Mouse (Mus musculus) heart, embryonic 12.5 days (tissue): Measurements from ENCODE around the gene Prpsap1. TPM values are rescaled to one million over a fixed set of nuclear protein-coding genes. Genes with fewer than 3 reads are reported as not detected.
"Not testable (repeated sequence)": the region's sequence is repeated elsewhere in the genome, so short reads cannot be mapped to it uniquely, and the experiment has no call there.

Experiments
- ATAC-seq: fragments of 200-750 bp; cut with Nextera tagmentation; 2 replicates; pipeline ENCODE4 v1.8.0; 2017; ENCODE audit warnings: moderate TSS enrichment, moderate library complexity; ENCODE audit not compliant: insufficient number of reproducible peaks, low FRiP score
- H3K27ac ChIP-seq: fragments of 300-500 bp; sonication (generic); 2 replicates; pipeline ENCODE4 v1.5.1; 2016; ENCODE audit warnings: mild to moderate bottlenecking, moderate library complexity; ENCODE audit not compliant: poor library complexity, severe bottlenecking
- H3K27me3 ChIP-seq: fragments of 300-500 bp; sonication (generic); replicated peaks from 2 replicates; pipeline ENCODE4 v1.6.1; 2016; ENCODE audit warnings: mild to moderate bottlenecking, moderate library complexity
- H3K36me3 ChIP-seq: fragments of 300-500 bp; sonication (generic); 2 replicates; pipeline ENCODE4 v1.6.1; 2016; ENCODE audit warnings: mild to moderate bottlenecking, moderate library complexity
- H3K4me1 ChIP-seq: fragments of 300-500 bp; sonication (generic); replicated peaks from 2 replicates; pipeline ENCODE4 v1.6.1; 2016; ENCODE audit warnings: mild to moderate bottlenecking
- H3K4me2 ChIP-seq: fragments of 300-500 bp; sonication (generic); 2 replicates; pipeline ENCODE4 v1.6.1; 2016; ENCODE audit warnings: mild to moderate bottlenecking, moderate library complexity
- H3K4me3 ChIP-seq: fragments of 300-500 bp; sonication (generic); 2 replicates; pipeline ENCODE4 v1.5.1; 2016; ENCODE audit warnings: mild to moderate bottlenecking
- H3K9ac ChIP-seq: fragments of 300-500 bp; sonication (generic); 2 replicates; pipeline ENCODE4 v1.6.1; 2016; ENCODE audit warnings: mild to moderate bottlenecking, moderate library complexity
- H3K9me3 ChIP-seq: fragments of 300-500 bp; sonication (generic); replicated peaks from 2 replicates; pipeline ENCODE4 v1.6.1; 2016; ENCODE audit warnings: mild to moderate bottlenecking, moderate library complexity
- WGBS: fragments of 180-500 bp; shearing (Covaris S2); methylation state at CpG from one replicate; pipeline ENCODE4 v1.1.7; 2016; 5-methylcytosine and 5-hydroxymethylcytosine counted together
- polyA plus RNA-seq: library from polyadenylated mRNA; unstranded; fragments of >200 nt; fragmentation: Nextera tagmentation; extraction: Ambion mirVana; gene quantifications from 2 replicates; pipeline ENCODE4 v1.2.1, GENCODE M21; 2016

Prpsap1 gene
- polyA plus RNA-seq, 1 experiment from 2014 or later: 94.8 TPM

GRCm38 (mm10) chr11:116468338-116468737, 25.7 kb downstream of the Prpsap1 start:
- peaks cover 11% of the 10 kb centered on the region; the same call in 1 of the 2 replicates for H3K4me1 ChIP-seq
- not testable (repeated sequence) for H3K4me3 ChIP-seq, ATAC-seq, H3K27ac ChIP-seq, H3K27me3 ChIP-seq, H3K4me2 ChIP-seq, H3K9ac ChIP-seq, H3K9me3 ChIP-seq
- peaks cover 38% of the 10 kb centered on the region for H3K36me3 ChIP-seq
- WGBS: 83% methylated on average over 3 of the region's 3 CpGs

DNA sequence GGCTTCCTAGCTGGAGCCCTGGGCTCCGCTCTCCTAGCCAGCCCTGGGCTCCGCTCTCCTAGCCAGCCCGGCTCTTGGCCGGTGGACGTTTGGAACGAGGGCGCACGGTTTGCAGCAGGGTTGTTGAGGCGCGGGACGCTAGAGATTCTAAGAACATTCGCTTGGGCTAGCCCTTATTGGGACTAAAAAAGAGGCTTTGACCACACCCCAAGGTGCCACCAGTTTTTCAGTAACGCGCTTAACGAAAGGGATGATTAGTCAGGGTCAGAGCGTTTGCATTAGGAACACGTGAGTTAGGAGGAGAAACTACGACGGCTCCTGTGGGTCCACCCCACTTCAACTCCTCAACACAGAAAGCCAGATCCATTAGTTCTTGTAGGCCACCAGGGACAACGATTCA, 27.9 kb downstream of the Prpsap1 start, which contains the start of gene Qrich2:
Gene Qrich2 (minus strand): TSS at position 101 of the 400 bp plus-strand sequence.
- H3K4me2 ChIP-seq: no peak within 1 kb of the TSS
- no peak within 1 kb of the TSS for H3K9ac ChIP-seq
- H3K27me3 ChIP-seq: 0 out of 2 replicates have a peak, but pooled peaks cover 6% of the 10 kb centered on the region
- peaks cover 8% of the 10 kb centered on the region; the same call in 1 of the 2 replicates for H3K4me1 ChIP-seq
- 58% methylated on average over 20 of the region's 20 CpGs for WGBS
- no peak within 1 kb of the TSS for H3K4me3 ChIP-seq
- peaks cover 16% of the 10 kb centered on the region for H3K36me3 ChIP-seq
- no peaks in the 10 kb centered on the region for H3K9me3 ChIP-seq
- no peak for ATAC-seq
- H3K27ac ChIP-seq: no peak within 1 kb of the TSS

GRCm38 (mm10) chr11:116463833-116464232, 30.2 kb downstream of the Prpsap1 start:
- WGBS: 3% methylated on average over 2 of the region's 2 CpGs
- H3K27ac ChIP-seq: no peak overlapping the region

DNA sequence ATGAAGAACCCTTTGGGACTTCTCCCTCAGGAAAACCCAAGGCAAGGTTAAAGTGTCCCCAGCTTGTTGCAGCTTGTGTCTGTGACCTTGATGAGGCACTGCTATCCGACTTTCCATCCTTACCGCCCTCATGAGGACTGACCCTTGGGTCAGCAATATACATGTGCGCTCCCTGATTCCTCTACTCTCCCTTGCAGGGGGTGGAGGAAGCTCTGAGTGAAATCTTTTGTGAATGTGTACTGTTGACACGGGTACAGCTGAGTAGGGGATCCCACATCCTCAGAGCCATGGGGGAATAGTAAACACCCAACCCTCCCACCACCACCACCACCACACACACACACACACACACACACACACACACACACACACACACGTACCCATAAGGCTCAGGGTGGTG, 30.7 kb downstream of the Prpsap1 start:
- peak; percentile 22; the same call in 1 of the 2 replicates for ATAC-seq
- Histone ChIP-seq H3K36me3 (no peaks in the 10 kb centered on the region), H3K27me3 (0 out of 2 replicates have a peak, but pooled peaks cover 6% of the 10 kb centered on the region), H3K9me3 (no peaks in the 10 kb centered on the region), H3K4me3 (no peak overlapping the region), H3K4me1 (peaks cover 5% of the 10 kb centered on the region; the same call in 1 of the 2 replicates), H3K4me2 (no peak overlapping the region), H3K9ac (no peak overlapping the region), H3K27ac (no peak overlapping the region)
- WGBS: 62% methylated on average over 5 of the region's 5 CpGs

More at GRCm38 (mm10) chr11:116463833-116464232, 30.2 kb downstream of the Prpsap1 start:
- no peak overlapping the region for H3K4me3 ChIP-seq
- 0 out of 2 replicates have a peak, but pooled peaks cover 6% of the 10 kb centered on the region for H3K27me3 ChIP-seq
- H3K4me1 ChIP-seq: peaks cover 5% of the 10 kb centered on the region; the same call in 1 of the 2 replicates
- no peak overlapping the region for H3K9ac ChIP-seq
- H3K4me2 ChIP-seq: no peak overlapping the region
- no peaks in the 10 kb centered on the region for H3K36me3 ChIP-seq
- H3K9me3 ChIP-seq: no peaks in the 10 kb centered on the region
- peak; percentile 79 for ATAC-seq

DNA sequence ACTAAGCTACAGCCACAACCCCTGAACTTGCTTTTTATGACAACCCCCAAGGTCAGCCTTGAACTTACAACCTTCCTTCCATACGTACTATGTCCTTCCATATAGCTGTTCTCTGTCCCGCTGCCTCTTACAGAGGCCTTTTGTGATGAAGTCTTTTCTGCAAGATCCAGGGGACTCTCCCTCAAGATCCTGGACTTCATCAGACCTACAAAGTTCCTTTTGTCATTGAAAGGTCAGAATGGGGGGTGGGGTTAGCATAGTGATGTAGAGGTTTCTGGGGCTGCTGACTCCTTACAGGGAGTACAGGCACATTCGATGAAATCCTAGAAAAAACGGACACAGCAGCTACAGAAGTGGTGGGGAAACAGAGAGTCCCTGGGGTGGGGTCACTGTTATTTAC, 34.2 kb downstream of the Prpsap1 start:
- WGBS: 53% methylated on average over 4 of the region's 4 CpGs
- peaks cover 10% of the 10 kb centered on the region for H3K27me3 ChIP-seq
- ATAC-seq: no peak

DNA sequence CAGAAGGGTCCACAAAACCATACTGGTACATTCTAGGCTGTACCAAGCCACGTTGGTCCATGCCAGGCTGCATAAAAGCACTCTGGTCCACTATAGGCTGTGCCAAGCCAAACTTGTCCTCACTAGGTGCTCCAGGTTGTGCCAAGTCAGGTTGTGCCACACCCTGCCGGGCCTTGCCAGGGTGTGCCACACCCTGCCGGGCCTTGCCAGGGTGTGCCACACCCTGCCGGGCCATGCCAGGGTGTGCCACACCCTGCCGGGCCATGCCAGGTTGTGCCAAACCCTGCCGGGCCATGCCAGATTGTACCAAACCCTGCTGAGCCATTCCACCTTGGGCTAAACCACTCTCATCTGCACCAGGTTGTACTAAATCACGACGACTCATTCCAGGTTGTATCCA, 37.8 kb downstream of the Prpsap1 start:
- Histone ChIP-seq H3K4me3 (no peak overlapping the region), H3K27ac (no peak overlapping the region), H3K4me1 (no peaks in the 10 kb centered on the region), H3K36me3 (no peaks in the 10 kb centered on the region), H3K4me2 (no peak overlapping the region), H3K27me3 (peaks cover 21% of the 10 kb centered on the region), H3K9me3 (no peaks in the 10 kb centered on the region), H3K9ac (no peak overlapping the region)
- no peak for ATAC-seq
- WGBS: 70% methylated on average over 8 of the region's 8 CpGs

More for the DNA sequence above, 34.2 kb downstream of the Prpsap1 start:
- no peaks in the 10 kb centered on the region for H3K9me3 ChIP-seq
- no peak overlapping the region for H3K4me3 ChIP-seq
- H3K36me3 ChIP-seq: no peaks in the 10 kb centered on the region
- H3K27ac ChIP-seq: no peak overlapping the region
- no peak overlapping the region for H3K9ac ChIP-seq
- peaks cover 5% of the 10 kb centered on the region; the same call in 1 of the 2 replicates for H3K4me1 ChIP-seq
- no peak overlapping the region for H3K4me2 ChIP-seq

GRCm38 (mm10) chr11:116453889-116454288, 40.1 kb downstream of the Prpsap1 start:
- Histone ChIP-seq H3K4me1 (no peaks in the 10 kb centered on the region), H3K4me2 (no peak overlapping the region), H3K27ac (no peak overlapping the region), H3K36me3 (no peaks in the 10 kb centered on the region), H3K9me3 (peaks cover 13% of the 10 kb centered on the region), H3K27me3 (peaks cover 21% of the 10 kb centered on the region), H3K9ac (no peak overlapping the region), H3K4me3 (no peak overlapping the region)
- 80% methylated on average over 10 of the region's 10 CpGs for WGBS
- no peak for ATAC-seq

- peaks cover 35% of the 10 kb centered on the region for H3K27me3 ChIP-seq
- peaks cover 13% of the 10 kb centered on the region for H3K9me3 ChIP-seq
- no peak for ATAC-seq
- H3K36me3 ChIP-seq: no peaks in the 10 kb centered on the region
- H3K4me3 ChIP-seq: no peak overlapping the region
- 92% methylated on average over 3 of the region's 3 CpGs for WGBS
- H3K4me2 ChIP-seq: no peak overlapping the region
- no peak overlapping the region for H3K9ac ChIP-seq
- H3K27ac ChIP-seq: no peak overlapping the region
- H3K4me1 ChIP-seq: peaks cover 9% of the 10 kb centered on the region
Measured at GRCm38 (mm10) chr11:116449341-116449740, 44.7 kb downstream of the Prpsap1 start.

DNA sequence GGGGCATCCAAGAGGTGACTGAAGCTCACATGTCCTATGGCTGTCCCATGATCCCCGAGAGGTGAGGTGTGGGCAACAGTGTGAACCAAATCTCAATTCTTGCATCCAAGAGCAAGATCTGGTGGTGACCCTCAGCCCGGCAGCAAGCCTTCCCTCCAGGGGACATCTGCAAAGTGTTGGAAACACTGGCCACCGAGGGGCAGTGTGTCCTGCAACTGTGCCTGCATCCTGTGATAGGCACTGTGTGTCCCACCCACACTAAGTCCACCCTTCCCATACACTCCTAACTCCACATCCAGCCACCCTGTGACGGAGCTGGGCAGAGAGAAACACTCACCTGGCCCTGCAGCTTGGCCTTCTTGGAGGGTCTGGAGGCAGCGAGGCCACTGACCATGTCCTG, 46.2 kb downstream of the Prpsap1 start:
- peaks cover 9% of the 10 kb centered on the region for H3K4me1 ChIP-seq
- no peak overlapping the region for H3K9ac ChIP-seq
- no peak overlapping the region for H3K4me2 ChIP-seq
- 59% methylated on average over 5 of the region's 5 CpGs for WGBS
- H3K36me3 ChIP-seq: no peaks in the 10 kb centered on the region
- H3K27ac ChIP-seq: no peak overlapping the region
- H3K9me3 ChIP-seq: peaks cover 13% of the 10 kb centered on the region
- no peak overlapping the region for H3K4me3 ChIP-seq
- H3K27me3 ChIP-seq: peaks cover 26% of the 10 kb centered on the region
- ATAC-seq: no peak

DNA sequence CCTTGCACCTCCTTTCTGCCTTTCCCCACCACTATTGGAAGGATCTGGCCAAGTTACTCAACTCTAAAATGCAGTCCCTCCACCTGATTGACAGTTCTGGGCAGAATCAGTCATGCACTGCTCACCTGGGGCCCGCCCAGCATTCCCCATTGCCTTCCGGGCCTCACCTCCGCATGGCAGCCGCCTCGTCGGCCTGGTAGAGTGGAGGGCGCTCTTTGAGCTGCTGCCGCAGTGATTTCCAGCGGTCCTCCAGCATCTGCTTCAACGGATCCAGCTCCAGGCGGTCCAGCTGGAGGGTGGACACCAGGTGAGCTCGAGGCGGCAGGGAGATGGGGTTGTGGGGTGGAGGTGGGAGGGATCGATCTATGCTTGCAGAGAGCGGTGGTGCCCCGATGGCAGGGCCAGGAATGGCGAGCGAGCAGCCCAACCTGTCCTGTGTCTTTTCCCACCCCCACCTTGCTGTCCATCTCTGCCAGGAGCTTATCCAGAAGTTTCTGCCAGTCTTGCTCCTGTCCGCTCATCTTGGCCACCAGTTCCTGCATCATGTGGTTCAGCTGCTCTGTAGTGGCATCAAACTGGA, 47.6 kb downstream of the Prpsap1 start:
- Histone ChIP-seq H3K27me3 (peaks cover 26% of the 10 kb centered on the region), H3K36me3 (no peaks in the 10 kb centered on the region), H3K4me3 (no peak overlapping the region), H3K4me1 (peaks cover 9% of the 10 kb centered on the region), H3K9me3 (peaks cover 13% of the 10 kb centered on the region), H3K27ac (no peak overlapping the region), H3K4me2 (no peak overlapping the region), H3K9ac (no peak overlapping the region)
- 12% methylated on average over 19 of the region's 19 CpGs for WGBS
- no peak; the same call in 1 of the 2 replicates for ATAC-seq

DNA sequence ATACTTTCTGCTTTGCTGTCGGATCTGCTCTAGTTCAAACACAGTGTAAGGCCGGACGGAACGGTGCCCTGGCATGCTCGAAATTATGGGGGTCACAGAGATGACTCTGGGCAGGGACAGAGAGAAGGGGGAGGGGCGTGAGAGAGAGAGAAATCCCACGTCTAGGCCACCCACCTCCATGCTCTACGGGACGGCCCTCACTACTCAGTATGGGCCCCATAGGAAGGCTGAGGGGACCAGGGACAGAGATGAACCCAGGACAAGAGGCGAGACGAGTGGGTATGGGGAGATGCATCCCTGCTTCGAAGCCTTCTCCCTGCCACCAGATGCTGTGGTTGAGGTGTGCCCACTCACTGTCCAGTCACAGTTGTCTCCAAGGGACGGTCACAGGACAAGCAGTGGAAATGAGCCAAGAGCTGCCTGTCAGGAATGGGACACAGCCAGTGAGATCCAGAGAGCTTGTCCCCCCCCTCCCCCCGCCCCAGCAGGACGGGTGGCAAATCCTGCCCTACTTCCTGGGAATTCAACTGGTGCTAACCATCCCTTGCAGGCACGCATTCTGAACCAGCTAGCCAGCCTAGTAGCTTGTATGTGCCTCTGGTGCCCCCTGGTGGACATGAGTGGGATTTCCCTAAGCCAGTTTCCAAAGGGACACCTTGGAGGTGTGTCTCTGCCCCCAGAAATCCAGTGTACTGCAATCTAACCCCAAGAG, 48.2 kb downstream of the Prpsap1 start:
- H3K4me2 ChIP-seq: peak overlapping the region; percentile 44
- peaks cover 13% of the 10 kb centered on the region for H3K9me3 ChIP-seq
- ATAC-seq: peak; percentile 56
- no peak overlapping the region for H3K27ac ChIP-seq
- 21% methylated on average over 16 of the region's 16 CpGs for WGBS
- H3K4me1 ChIP-seq: peaks cover 11% of the 10 kb centered on the region
- no peaks in the 10 kb centered on the region for H3K36me3 ChIP-seq
- no peak overlapping the region for H3K4me3 ChIP-seq
- peaks cover 26% of the 10 kb centered on the region for H3K27me3 ChIP-seq
- no peak overlapping the region for H3K9ac ChIP-seq
